Mouse (Mus musculus): ENCODE data around the gene Klhl42. TPM values are rescaled to one million over a fixed set of nuclear protein-coding genes. Genes with fewer than 3 reads are reported as not detected.

The Klhl42 gene
- polyA plus RNA-seq, 1 experiment from 2014 or later, result 6.3 TPM

DNA sequence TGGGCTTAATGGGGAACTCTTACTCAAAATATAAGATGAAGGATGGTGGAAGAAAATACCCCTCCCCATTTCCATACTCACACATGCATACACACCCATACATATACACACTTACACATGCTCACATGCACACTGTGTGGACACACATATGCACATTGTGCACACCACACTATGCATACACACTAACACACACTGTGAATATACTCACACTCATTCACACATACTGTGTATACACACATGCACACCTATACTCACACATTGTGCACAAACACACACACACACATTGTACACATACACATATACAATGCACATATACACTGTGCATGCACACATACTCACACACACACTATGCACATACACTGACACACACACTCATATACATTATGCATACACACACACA lies 60.7 kb downstream of the Klhl42 start:
- H3K27me3 ChIP-seq (replicated peaks; ENCODE audit: control insufficient read depth, insufficient read depth, low read length), result no peaks in the 10 kb centered on the region
- H3K4me3 ChIP-seq (ENCODE audit: low read depth, low read length), result no peak overlapping the region

DNA sequence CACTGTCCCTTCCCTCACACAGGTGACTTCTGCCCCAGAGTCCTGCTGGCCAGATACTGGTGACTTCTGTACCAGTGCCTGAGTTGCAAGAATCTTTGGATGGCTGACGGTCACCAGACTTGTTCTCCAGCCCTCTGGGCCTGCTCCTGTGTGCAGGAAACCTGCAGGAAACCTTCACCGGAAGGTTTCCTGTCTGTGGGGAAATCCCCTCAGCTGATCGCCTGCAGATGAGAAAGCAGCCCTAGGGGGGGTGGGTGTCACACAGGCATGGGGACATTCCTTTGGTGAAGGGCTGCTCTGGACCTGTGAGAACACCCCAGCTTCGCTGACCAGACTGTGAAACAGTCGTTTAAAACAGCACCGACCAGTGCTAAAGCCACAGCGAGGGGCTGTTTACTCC lies 63.9 kb downstream of the Klhl42 start:
- H3K36me3 ChIP-seq (ENCODE audit: control insufficient read depth, insufficient read depth, low read length), result no peaks in the 10 kb centered on the region
- H3K9me3 ChIP-seq (replicated peaks; ENCODE audit: control insufficient read depth, low read length), result no peaks in the 10 kb centered on the region
- DNase-seq (ENCODE audit: low spot score), result no peak
- H3K27me3 ChIP-seq (replicated peaks; ENCODE audit: control insufficient read depth, insufficient read depth, low read length), result no peaks in the 10 kb centered on the region
- no peak overlapping the region for H3K4me2 ChIP-seq (ENCODE audit: low read length)
- H3K9ac ChIP-seq (ENCODE audit: low read length), result no peak overlapping the region
- H3K4me1 ChIP-seq (ENCODE audit: control insufficient read depth, insufficient read depth, low read length), result no peaks in the 10 kb centered on the region
- H3K27ac ChIP-seq (ENCODE audit: low read depth, low read length), result no peak overlapping the region
- 84% methylated on average over 7 of the region's 7 CpGs for WGBS
- no peak for ATAC-seq
- no peak overlapping the region for H3K4me3 ChIP-seq (ENCODE audit: low read depth, low read length)

More for the DNA sequence above, 60.7 kb downstream of the Klhl42 start:
- H3K4me2 ChIP-seq (ENCODE audit: low read length), result no peak overlapping the region
- ATAC-seq (no peak), DNase-seq (ENCODE audit: low spot score) (no peak)
- H3K27ac ChIP-seq (ENCODE audit: low read depth, low read length), result no peak overlapping the region
- no peaks in the 10 kb centered on the region for H3K36me3 ChIP-seq (ENCODE audit: control insufficient read depth, insufficient read depth, low read length)
- H3K9me3 ChIP-seq (replicated peaks; ENCODE audit: control insufficient read depth, low read length), result no peaks in the 10 kb centered on the region
- H3K4me1 ChIP-seq (ENCODE audit: control insufficient read depth, insufficient read depth, low read length), result no peaks in the 10 kb centered on the region
- H3K9ac ChIP-seq (ENCODE audit: low read length), result no peak overlapping the region

DNA sequence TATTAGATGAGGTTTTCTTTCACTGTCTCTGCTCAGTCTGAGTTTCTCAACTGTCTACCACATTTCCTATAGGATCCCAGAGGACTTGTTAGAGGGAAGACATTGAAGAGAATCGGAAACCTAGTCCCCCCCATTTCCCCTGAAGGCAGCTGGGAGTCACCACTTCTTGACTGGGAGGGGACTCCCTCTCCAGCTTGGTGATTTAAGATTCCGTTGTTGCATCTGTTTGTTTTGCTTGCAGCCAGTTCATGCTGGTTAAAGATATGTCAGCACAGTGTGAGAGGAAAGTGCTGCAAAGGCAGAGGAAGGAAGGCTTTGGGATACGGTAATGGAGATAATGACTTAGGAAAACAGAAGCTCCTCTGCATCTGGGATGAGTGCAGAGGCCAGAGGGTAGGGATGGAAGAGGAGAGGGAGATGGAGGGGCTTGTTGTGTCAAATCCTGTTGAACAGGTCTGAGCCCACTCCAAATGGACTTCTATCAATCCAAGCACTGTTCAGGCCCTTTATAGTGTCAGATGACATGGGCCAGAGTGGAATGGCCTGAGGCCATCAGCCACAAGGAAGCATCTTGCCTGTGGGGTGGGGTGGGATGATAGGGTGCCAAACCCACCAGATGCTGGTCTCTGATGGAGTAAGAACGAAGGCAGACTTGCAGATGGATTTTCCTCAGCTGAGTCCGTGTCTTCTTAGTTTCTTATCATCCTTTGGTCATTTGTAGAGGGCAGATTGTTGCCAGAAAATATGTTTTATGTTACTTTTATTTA lies 70.8 kb downstream of the Klhl42 start:
- no peak for ATAC-seq
- Histone ChIP-seq H3K27me3 (replicated peaks; ENCODE audit: control insufficient read depth, insufficient read depth, low read length) (no peaks in the 10 kb centered on the region), H3K4me2 (ENCODE audit: low read length) (no peak overlapping the region), H3K9ac (ENCODE audit: low read length) (no peak overlapping the region), H3K27ac (ENCODE audit: low read depth, low read length) (no peak overlapping the region), H3K36me3 (ENCODE audit: control insufficient read depth, insufficient read depth, low read length) (no peaks in the 10 kb centered on the region), H3K4me3 (ENCODE audit: low read depth, low read length) (no peak overlapping the region), H3K4me1 (ENCODE audit: control insufficient read depth, insufficient read depth, low read length) (no peaks in the 10 kb centered on the region), H3K9me3 (replicated peaks; ENCODE audit: control insufficient read depth, low read length) (0 out of 2 replicates have a peak, but pooled peaks cover 3% of the 10 kb centered on the region)
- WGBS, result 76% methylated on average over 5 of the region's 5 CpGs
- DNase-seq (ENCODE audit: low spot score), result no peak

Other genes with a start within 250 kb of the Klhl42 start
- gene Smco2, start 241.3 kb upstream of the Klhl42 start, polyA plus RNA-seq (2014; fragmentation: Nextera tagmentation; extraction: Ambion mirVana), result not detected in 2 replicates
- 10.9 and 15.9 TPM in 2 replicates for gene Ppfibp1, start 202.9 kb upstream of the Klhl42 start, polyA plus RNA-seq (2014; fragmentation: Nextera tagmentation; extraction: Ambion mirVana)
- gene 1700034J05Rik, start 137.0 kb upstream of the Klhl42 start, polyA plus RNA-seq (2014; fragmentation: Nextera tagmentation; extraction: Ambion mirVana), result not detected in 2 replicates
- gene Rep15, start 58.8 kb upstream of the Klhl42 start, polyA plus RNA-seq (2014; fragmentation: Nextera tagmentation; extraction: Ambion mirVana), result 0.43 and 0.56 TPM in 2 replicates
- gene Mrps35, start 48.6 kb upstream of the Klhl42 start, polyA plus RNA-seq (2014; fragmentation: Nextera tagmentation; extraction: Ambion mirVana), result 108 and 119 TPM in 2 replicates
- 0.56 and 0.91 TPM in 2 replicates for gene Mansc4, start 4.3 kb upstream of the Klhl42 start, polyA plus RNA-seq (2014; fragmentation: Nextera tagmentation; extraction: Ambion mirVana)
- 0.91 and 1.7 TPM in 2 replicates for gene Pthlh, start 172.8 kb downstream of the Klhl42 start, polyA plus RNA-seq (2014; fragmentation: Nextera tagmentation; extraction: Ambion mirVana)